Mouse (Mus musculus): Measurements from ENCODE around the gene Tmem164. TPM values are rescaled to one million over a fixed set of nuclear protein-coding genes. Genes with fewer than 3 reads are reported as not detected.

The Tmem164 gene
- polyA plus RNA-seq, 1 experiment, result 27.7 TPM

DNA sequence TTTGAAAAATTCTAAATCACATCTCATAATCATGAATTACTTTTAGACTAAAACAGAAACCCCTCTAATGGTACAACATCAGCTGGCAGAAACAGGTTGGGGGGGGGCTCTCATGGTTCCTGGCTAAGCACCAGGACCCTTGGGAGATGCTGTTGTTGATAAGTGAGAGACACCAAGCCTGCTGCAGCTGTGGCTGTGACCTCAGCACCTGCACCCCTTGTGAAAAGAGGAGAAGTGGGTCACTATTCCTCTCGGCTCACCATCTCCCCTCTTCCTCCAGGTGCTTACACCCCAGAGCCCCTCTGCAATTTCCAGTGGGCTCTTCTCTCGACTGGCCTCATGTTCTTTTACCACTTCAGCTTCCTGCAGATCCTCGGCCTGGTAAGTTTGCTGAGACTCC lies 151.0 kb downstream of the Tmem164 start:
- no peak for TF ChIP-seq POLR2A (IDR thresholded peaks at IDR 0.05; ENCODE audit: borderline replicate concordance, extremely low read depth, insufficient read depth, insufficient read length, poor library complexity, severe bottlenecking)
- TF ChIP-seq CTCF (IDR thresholded peaks at IDR 0.05; ENCODE audit: borderline replicate concordance, extremely low read depth, insufficient read depth, insufficient read length), result no peak

DNA sequence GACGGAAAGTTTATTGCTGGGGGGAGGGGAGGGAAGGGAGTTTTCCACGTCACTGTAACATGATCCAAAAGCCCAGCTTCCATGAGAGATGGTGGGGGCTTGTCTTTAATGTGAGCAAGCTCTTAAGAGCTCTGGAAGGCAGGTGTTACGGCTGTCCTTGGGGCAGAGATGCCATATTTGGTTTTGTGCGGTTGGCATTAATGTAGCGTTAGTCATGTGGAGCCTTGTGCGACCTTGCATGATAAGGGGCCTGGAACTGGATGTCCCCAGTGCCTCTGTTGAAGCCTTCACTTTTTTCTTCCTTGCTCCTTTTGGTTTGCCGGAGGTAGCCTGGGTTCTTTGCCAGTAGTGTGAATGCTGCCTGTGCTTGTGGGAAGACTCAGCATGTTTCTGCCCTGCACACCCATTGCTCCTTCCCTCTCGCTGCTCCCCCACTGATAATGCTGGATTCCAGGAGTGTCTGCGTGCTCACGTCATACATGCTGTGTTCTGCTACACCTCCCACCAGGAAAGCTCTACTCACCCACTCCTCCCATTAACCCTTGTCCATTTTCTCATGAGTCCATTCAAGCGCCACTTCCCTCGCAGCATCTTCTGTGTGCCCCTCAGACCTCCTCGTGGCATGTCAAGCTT lies 152.1 kb downstream of the Tmem164 start:
- TF ChIP-seq POLR2A (IDR thresholded peaks at IDR 0.05; ENCODE audit: borderline replicate concordance, extremely low read depth, insufficient read depth, insufficient read length, poor library complexity, severe bottlenecking) (no peak), CTCF (IDR thresholded peaks at IDR 0.05; ENCODE audit: borderline replicate concordance, extremely low read depth, insufficient read depth, insufficient read length) (no peak)
- DNase-seq (ENCODE audit: low read depth), result no peak

More for the DNA sequence above, 151.0 kb downstream of the Tmem164 start:
- DNase-seq (ENCODE audit: low read depth), result no peak

DNA sequence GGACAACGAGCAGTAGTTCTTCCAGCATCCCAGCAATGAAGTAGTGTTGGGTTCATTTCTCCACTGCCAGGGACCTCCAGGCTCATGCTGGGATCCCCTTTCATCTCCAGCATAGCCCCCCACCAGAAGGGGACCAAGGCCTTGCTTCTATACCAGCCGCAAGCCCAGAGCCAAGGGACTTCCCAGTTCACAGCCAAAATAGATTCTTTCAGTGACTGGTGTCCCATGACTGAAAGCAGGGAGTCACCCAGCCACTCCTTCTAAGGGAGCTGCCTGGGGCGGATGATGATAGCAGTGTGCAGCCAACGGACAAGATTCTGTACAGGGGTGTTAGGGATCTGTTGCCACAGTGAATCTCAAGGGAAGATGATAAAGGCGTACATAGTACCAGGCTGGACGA lies 153.6 kb downstream of the Tmem164 start:
- TF ChIP-seq POLR2A (IDR thresholded peaks at IDR 0.05; ENCODE audit: borderline replicate concordance, extremely low read depth, insufficient read depth, insufficient read length, poor library complexity, severe bottlenecking) (no peak), CTCF (IDR thresholded peaks at IDR 0.05; ENCODE audit: borderline replicate concordance, extremely low read depth, insufficient read depth, insufficient read length) (no peak)

DNA sequence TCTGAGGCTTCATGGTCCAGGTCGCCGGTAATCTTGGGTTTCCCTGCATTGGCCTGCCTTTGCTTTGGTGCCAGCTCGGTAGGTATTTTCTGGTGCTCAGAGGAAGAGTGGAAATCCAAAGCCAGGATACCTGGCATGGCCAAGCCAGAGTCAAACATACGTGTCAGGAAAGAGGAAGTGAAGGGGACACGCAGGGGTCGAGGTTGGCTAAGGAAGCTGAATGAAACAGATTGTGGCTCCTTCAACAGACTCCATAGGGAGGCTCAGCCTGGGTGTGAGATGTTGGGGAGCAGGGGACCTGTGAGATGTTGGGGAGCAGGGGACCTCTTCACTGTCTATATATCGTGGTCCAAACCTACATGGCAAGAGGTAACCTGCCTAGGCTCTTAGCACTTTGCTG lies 155.2 kb downstream of the Tmem164 start:
- TF ChIP-seq CTCF (IDR thresholded peaks at IDR 0.05; ENCODE audit: borderline replicate concordance, extremely low read depth, insufficient read depth, insufficient read length) (no peak), POLR2A (IDR thresholded peaks at IDR 0.05; ENCODE audit: borderline replicate concordance, extremely low read depth, insufficient read depth, insufficient read length, poor library complexity, severe bottlenecking) (no peak)
- no peak for DNase-seq (ENCODE audit: low read depth)

More for the DNA sequence above, 153.6 kb downstream of the Tmem164 start:
- DNase-seq (ENCODE audit: low read depth), result no peak

DNA sequence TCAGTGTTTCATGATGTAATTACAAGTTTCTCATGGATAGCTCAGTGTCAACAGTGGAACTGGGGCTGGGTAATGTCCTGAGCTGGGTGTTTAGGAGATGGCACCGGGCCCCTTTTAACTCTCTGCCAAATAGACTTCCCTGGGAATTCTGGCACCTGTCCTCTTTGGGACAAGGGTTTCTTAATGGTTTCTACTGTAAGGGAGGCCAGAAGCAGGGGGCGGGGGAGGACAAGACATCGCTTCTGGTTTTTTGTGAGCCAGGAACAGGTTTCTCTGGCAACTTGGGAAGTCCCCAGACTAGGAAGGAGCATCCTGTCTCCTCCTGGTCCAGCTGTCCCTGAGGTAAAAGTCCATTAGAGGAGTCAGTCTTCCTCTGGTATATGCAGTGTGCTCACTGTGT lies 156.1 kb downstream of the Tmem164 start:
- TF ChIP-seq CTCF (IDR thresholded peaks at IDR 0.05; ENCODE audit: borderline replicate concordance, extremely low read depth, insufficient read depth, insufficient read length), result no peak
- TF ChIP-seq POLR2A (IDR thresholded peaks at IDR 0.05; ENCODE audit: borderline replicate concordance, extremely low read depth, insufficient read depth, insufficient read length, poor library complexity, severe bottlenecking), result no peak
- DNase-seq (ENCODE audit: low read depth), result no peak

DNA sequence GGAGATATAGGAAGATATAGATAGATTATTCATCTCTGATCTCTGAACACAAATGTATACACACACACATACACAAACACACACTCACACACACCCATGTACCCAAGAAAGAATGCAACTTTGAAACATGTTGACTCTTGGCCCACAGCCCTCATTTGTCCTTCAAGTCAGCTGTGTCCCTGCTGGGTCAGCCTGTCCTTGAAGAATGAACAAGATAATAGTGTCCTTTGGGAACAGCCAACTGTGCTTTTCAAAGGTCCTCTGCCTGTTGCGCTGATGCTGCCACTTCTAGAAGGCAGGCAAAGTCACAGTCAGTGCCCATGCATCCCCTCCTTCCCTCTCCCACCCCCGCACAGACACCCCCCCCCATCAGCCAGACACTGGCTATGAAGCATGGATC lies 157.6 kb downstream of the Tmem164 start:
- TF ChIP-seq POLR2A (IDR thresholded peaks at IDR 0.05; ENCODE audit: borderline replicate concordance, extremely low read depth, insufficient read depth, insufficient read length, poor library complexity, severe bottlenecking) (no peak), CTCF (IDR thresholded peaks at IDR 0.05; ENCODE audit: borderline replicate concordance, extremely low read depth, insufficient read depth, insufficient read length) (no peak)
- no peak for DNase-seq (ENCODE audit: low read depth)

DNA sequence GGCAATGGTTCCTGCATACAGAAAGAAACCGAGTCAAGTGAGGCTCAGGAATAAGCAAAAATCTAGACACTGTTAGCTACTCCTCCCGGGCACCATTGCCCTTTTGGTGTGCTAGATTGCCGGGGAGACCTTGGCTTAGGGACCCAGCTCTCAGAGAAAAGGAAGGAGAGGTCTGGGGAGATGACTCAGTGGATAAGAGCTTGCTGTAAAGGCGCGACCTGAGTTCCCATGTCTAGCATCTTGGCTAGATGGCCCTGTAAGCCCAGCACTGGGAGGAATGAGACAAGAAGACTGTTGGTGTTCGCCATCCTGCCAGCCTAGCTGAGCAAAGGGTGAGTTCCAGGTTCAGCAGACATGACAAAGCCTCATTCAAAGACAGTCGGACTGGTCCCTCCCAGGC lies 158.2 kb downstream of the Tmem164 start:
- TF ChIP-seq POLR2A (IDR thresholded peaks at IDR 0.05; ENCODE audit: borderline replicate concordance, extremely low read depth, insufficient read depth, insufficient read length, poor library complexity, severe bottlenecking), result no peak
- TF ChIP-seq CTCF (IDR thresholded peaks at IDR 0.05; ENCODE audit: borderline replicate concordance, extremely low read depth, insufficient read depth, insufficient read length), result no peak

DNA sequence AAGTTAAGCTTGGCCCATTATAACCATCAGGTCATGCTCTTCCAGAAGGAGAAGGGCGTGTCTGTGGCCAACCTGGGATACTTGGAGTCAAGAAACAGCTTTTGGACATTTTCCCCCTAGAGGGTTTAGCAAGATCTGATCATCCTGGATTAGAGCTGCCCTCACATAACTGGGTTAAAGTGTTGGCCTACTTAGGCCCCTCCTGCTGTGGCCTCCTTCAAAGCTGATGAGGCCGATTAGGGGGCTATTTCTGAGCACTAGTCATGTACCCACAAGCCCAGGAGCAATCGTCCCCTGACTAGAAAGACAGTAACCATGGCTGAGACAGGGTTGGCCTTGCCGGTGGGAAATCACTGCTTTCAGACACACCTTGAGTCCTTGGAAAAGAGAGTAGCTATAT lies 160.7 kb downstream of the Tmem164 start:
- no peak for TF ChIP-seq POLR2A (IDR thresholded peaks at IDR 0.05; ENCODE audit: borderline replicate concordance, extremely low read depth, insufficient read depth, insufficient read length, poor library complexity, severe bottlenecking)
- no peak for TF ChIP-seq CTCF (IDR thresholded peaks at IDR 0.05; ENCODE audit: borderline replicate concordance, extremely low read depth, insufficient read depth, insufficient read length)
- DNase-seq (ENCODE audit: low read depth), result no peak

More for the DNA sequence above, 158.2 kb downstream of the Tmem164 start:
- DNase-seq (ENCODE audit: low read depth), result no peak

DNA sequence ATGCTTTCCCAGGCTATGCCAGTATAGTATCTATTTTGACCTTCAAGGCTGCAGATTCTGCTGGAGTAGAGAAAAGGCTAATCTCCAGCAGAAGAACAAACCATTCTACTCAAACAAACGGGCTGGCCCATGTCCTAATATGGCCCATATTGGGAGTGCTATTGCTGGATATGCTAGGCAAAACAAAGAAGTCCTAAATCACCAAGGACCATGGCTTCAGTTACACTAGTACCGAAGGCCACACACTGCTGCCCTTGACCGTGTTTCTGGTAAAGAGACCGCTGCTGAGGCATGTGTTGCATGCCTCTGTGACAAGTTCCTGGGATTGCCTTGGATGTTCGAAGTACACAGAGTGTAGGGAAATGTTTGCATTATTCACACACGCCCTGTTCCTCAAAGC lies 165.1 kb downstream of the Tmem164 start:
- no peak for DNase-seq (ENCODE audit: low read depth)
- TF ChIP-seq POLR2A (IDR thresholded peaks at IDR 0.05; ENCODE audit: borderline replicate concordance, extremely low read depth, insufficient read depth, insufficient read length, poor library complexity, severe bottlenecking) (no peak), CTCF (IDR thresholded peaks at IDR 0.05; ENCODE audit: borderline replicate concordance, extremely low read depth, insufficient read depth, insufficient read length) (no peak)

DNA sequence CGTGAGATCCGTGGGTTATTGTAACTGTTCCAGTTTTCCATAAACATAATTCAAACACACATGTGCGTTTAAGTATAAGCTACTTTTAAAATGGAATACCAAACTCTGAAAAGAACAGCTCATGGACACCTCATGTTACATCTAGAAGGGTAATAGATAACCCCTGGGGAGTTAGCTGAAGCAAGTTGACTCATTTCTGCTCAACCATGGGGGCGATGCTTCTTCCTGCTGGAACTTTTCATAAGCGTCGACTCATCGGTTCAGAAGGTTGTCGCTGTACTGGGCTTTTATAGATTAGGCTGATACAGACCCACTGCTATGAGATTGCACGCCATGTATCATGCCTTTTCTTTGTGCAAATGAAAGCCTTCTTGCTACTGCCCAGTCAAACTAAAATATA lies 166.8 kb downstream of the Tmem164 start:
- no peak for TF ChIP-seq CTCF (IDR thresholded peaks at IDR 0.05; ENCODE audit: borderline replicate concordance, extremely low read depth, insufficient read depth, insufficient read length)
- no peak for DNase-seq (ENCODE audit: low read depth)

DNA sequence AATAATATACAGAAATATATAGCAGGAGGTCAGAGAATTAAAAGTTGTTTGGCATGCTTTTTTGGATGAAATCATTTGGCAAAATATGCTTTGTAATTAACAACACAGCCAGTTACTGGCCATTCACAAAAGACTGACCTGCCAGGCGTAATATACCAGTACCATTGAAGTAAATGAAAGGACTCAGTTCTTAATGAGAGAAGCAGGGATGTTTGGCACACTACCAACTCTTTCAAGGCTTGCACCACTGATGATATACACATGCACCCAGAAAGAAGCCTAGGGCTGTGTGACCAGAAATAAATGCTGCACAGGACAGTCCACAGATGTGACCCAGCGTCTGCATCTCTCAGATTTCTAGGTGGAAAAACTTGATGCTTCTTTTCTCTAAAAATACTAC lies 188.6 kb downstream of the Tmem164 start:
- TF ChIP-seq POLR2A (IDR thresholded peaks at IDR 0.05; ENCODE audit: borderline replicate concordance, extremely low read depth, insufficient read depth, insufficient read length, poor library complexity, severe bottlenecking) (no peak), CTCF (IDR thresholded peaks at IDR 0.05; ENCODE audit: borderline replicate concordance, extremely low read depth, insufficient read depth, insufficient read length) (no peak)
- DNase-seq (ENCODE audit: low read depth), result peak; percentile 87

DNA sequence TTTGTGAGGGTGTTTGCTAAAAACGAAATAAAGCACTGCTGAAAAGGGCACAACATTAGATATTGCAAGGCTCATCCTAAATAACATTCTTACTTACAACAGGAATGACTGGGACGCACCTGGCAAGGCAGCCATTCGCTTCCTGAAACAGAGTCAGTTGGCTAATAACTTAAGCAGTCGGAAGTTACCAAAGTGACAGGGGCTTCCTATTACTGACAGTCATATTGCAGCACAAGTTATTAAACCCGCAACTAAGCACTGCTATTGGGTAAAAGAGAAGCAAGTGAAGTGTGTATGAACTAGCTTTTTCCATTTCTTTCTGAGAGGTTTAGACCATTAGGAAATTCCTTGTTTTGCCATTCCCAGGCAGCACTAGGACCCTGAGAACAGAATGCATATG lies 201.0 kb downstream of the Tmem164 start:
- DNase-seq (ENCODE audit: low read depth), result no peak
- no peak for TF ChIP-seq POLR2A (IDR thresholded peaks at IDR 0.05; ENCODE audit: borderline replicate concordance, extremely low read depth, insufficient read depth, insufficient read length, poor library complexity, severe bottlenecking)
- TF ChIP-seq CTCF (IDR thresholded peaks at IDR 0.05; ENCODE audit: borderline replicate concordance, extremely low read depth, insufficient read depth, insufficient read length), result no peak
